Mouse (Mus musculus) liver, embryonic 14.5 days (tissue): ENCODE measurements around the gene Vapb.

Source experiments
- CTCF ChIP-seq: IDR thresholded peaks from 2 replicates; pipeline ENCODE4 v1.5.1; 2016; ENCODE audit warnings: antibody characterized with exemption, low read depth, control low read depth
- EP300 ChIP-seq: IDR thresholded peaks from 2 replicates; pipeline ENCODE4 v1.6.1; 2016; ENCODE audit warnings: antibody characterized with exemption, low read depth

DNA sequence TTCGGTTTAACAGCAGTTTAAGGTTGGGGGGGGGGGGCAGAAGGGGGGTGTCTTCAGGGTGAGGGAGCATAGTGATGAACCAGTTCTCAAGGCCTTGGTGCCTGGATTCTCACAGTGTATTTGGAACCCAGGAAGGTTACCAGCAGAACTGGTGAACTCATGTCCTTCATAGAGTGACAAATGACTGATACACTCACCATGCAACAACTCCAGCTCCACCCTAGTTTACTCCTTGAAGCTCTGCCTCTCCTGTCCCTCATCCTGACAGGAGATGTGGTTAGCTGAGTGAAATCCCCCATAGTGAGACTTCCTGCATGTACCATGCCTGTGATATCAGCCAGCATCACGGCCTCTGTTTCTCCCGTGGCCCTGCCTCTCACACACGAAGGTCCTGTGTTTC, 24.1 kb upstream of the Vapb start:
- TF ChIP-seq CTCF (no peak), EP300 (no peak)
